Mouse (Mus musculus): Measurements from ENCODE around the gene Pjvk.

DNA sequence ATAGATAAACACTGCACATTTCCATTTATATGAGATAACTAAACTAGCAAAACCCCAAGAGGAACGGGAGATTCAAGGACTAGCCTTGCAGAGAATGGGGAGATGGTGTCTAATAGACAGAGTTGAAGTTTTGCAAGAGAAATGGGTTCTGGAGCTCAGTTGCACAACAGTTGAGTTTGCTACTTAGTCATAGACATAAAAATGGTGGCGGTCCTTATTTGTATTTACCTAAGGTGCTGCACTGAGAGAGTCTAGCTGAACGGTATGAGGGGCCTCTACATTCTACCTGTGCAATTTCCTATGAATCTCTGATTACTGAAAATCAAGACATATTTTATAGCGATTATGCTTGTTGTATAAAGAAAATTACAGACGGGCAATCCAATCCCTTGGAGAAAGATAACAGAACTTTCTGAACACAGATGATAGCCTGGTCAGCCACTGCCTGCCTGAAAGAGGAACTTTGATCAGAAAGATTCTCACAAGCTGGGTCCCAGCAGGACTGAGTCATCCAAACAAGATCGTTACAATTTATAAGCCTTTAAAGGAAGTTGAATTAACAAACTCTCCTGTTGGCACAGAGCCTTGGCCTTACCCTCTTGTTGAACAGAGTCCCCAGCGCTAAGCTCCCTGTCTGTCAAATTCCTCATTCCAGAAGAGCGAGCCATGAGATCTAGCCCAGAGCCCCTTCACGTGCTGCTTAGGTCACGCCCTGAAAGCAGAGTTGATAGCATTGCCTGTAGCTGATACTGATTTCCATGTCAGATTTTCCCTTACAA lies 37.8 kb upstream of the Pjvk start:
- TF ChIP-seq CTCF (IDR thresholded peaks at IDR 0.05; ENCODE audit: borderline replicate concordance, extremely low read depth, insufficient read depth, insufficient read length) (no peak), POLR2A (IDR thresholded peaks at IDR 0.05; ENCODE audit: borderline replicate concordance, extremely low read depth, insufficient read depth, insufficient read length, poor library complexity, severe bottlenecking) (no peak)
